Mouse (Mus musculus) forebrain, postnatal 0 days (tissue): ENCODE measurements around the gene Dnase2b. TPM values are rescaled to one million over a fixed set of nuclear protein-coding genes. Genes with fewer than 3 reads are reported as not detected.

Source experiments
- ATAC-seq: fragments of 200-750 bp; cut with Nextera tagmentation; 2 replicates; pipeline ENCODE4 v1.8.0; 2017; ENCODE audit warnings: mild to moderate bottlenecking, moderate library complexity
- DNase-seq: peaks from one replicate; pipeline ENCODE4 v3.0.0-alpha.2; 2015
- H3K27ac ChIP-seq: fragments of 300-500 bp; sonication (generic); 2 replicates; pipeline ENCODE4 v1.5.1; 2014; ENCODE audit warnings: low read depth, mild to moderate bottlenecking, antibody characterized with exemption, low read length, moderate library complexity, mixed read lengths
- H3K27me3 ChIP-seq: fragments of 300-500 bp; sonication (generic); 2 replicates; pipeline ENCODE4 v1.6.1; 2014; ENCODE audit warnings: mild to moderate bottlenecking, low read length, mixed read lengths; ENCODE audit not compliant: insufficient read depth
- H3K36me3 ChIP-seq: fragments of 300-500 bp; sonication (generic); 2 replicates; pipeline ENCODE4 v1.6.1; 2014; ENCODE audit warnings: mild to moderate bottlenecking, moderate library complexity; ENCODE audit not compliant: insufficient read depth
- H3K4me1 ChIP-seq: fragments of 300-500 bp; sonication (generic); 2 replicates; pipeline ENCODE4 v1.6.1; 2014; ENCODE audit warnings: antibody characterized with exemption; ENCODE audit not compliant: insufficient read depth
- H3K4me2 ChIP-seq: fragments of 300-500 bp; sonication (generic); 2 replicates; pipeline ENCODE4 v1.6.1; 2014; ENCODE audit warnings: low read depth, mild to moderate bottlenecking, moderate library complexity
- H3K4me3 ChIP-seq: fragments of 300-500 bp; sonication (generic); 2 replicates; pipeline ENCODE4 v1.5.1; 2014; ENCODE audit warnings: low read depth, low read length, mixed read lengths
- H3K9ac ChIP-seq: fragments of 300-500 bp; sonication (generic); 2 replicates; pipeline ENCODE4 v1.6.1; 2014; ENCODE audit warnings: mild to moderate bottlenecking
- H3K9me3 ChIP-seq: fragments of 300-500 bp; sonication (generic); 2 replicates; pipeline ENCODE4 v1.6.1; 2016; ENCODE audit warnings: low read length
- CTCF ChIP-seq: sonication (generic); IDR thresholded peaks from 2 replicates; pipeline ENCODE4 v1.5.1; 2016; ENCODE audit warnings: antibody characterized with exemption, control low read depth, low read depth
- WGBS: fragments of 180-500 bp; shearing (Covaris S2); extraction: QIAGEN DNeasy Blood & Tissue Kit; methylation state at CpG from one replicate; pipeline ENCODE4 v1.1.7; 2014; 5-methylcytosine and 5-hydroxymethylcytosine counted together
- polyA plus RNA-seq: library from polyadenylated mRNA; unstranded; fragments of >200 nt; fragmentation: Nextera tagmentation; extraction: Ambion mirVana; gene quantifications from 2 replicates; pipeline ENCODE4 v1.2.1, GENCODE M21; 2015
- total RNA-seq: library from RNA; depleted of rRNA; stranded (reverse); fragments of >200 nt; gene quantifications from 2 replicates; pipeline ENCODE4 v1.2.3, GENCODE M21; 2014

Dnase2b gene
- total and polyA plus RNA-seq, 2 experiments from 2014 or later: not detected

- no peak for TF ChIP-seq CTCF
- no peaks in the 10 kb centered on the region for H3K9me3 ChIP-seq
- H3K4me1 ChIP-seq: no peaks in the 10 kb centered on the region
- no peak overlapping the region for H3K27ac ChIP-seq
- no peak for DNase-seq
- H3K27me3 ChIP-seq: no peaks in the 10 kb centered on the region
- no peak overlapping the region for H3K4me2 ChIP-seq
- H3K36me3 ChIP-seq: no peaks in the 10 kb centered on the region
- H3K4me3 ChIP-seq: no peak overlapping the region
- no peak for ATAC-seq
- no peak overlapping the region for H3K9ac ChIP-seq
- WGBS: 86% methylated on average over 7 of the region's 7 CpGs
Observed at GRCm38 (mm10) chr3:146591159-146591558, 24.2 kb downstream of the Dnase2b start.

- H3K9ac ChIP-seq: no peak overlapping the region
- no peak for TF ChIP-seq CTCF
- no peaks in the 10 kb centered on the region for H3K36me3 ChIP-seq
- no peak overlapping the region for H3K27ac ChIP-seq
- H3K4me3 ChIP-seq: no peak overlapping the region
- no peaks in the 10 kb centered on the region for H3K4me1 ChIP-seq
- no peaks in the 10 kb centered on the region for H3K9me3 ChIP-seq
- DNase-seq (no peak), ATAC-seq (no peak)
- no peaks in the 10 kb centered on the region for H3K27me3 ChIP-seq
- H3K4me2 ChIP-seq: no peak overlapping the region
- 88% methylated on average over 6 of the region's 6 CpGs for WGBS
Observed at GRCm38 (mm10) chr3:146589523-146589922, 25.9 kb downstream of the Dnase2b start.

- no peak for DNase-seq
- no peak overlapping the region for H3K4me3 ChIP-seq
- H3K4me2 ChIP-seq: no peak overlapping the region
- H3K27ac ChIP-seq: no peak overlapping the region
- no peak for ATAC-seq
- no peaks in the 10 kb centered on the region for H3K36me3 ChIP-seq
- 92% methylated on average over 14 of the region's 14 CpGs for WGBS
- H3K4me1 ChIP-seq: no peaks in the 10 kb centered on the region
- H3K27me3 ChIP-seq: no peaks in the 10 kb centered on the region
- no peaks in the 10 kb centered on the region for H3K9me3 ChIP-seq
- no peak overlapping the region for H3K9ac ChIP-seq
- TF ChIP-seq CTCF: no peak
Observed at GRCm38 (mm10) chr3:146586616-146587015, 28.8 kb downstream of the Dnase2b start.

GRCm38 (mm10) chr3:146583908-146584307, 31.5 kb downstream of the Dnase2b start:
- H3K4me3 ChIP-seq: no peak overlapping the region
- WGBS: 47% methylated on average over 5 of the region's 5 CpGs

GRCm38 (mm10) chr3:146583478-146583877, 31.9 kb downstream of the Dnase2b start:
- no peak overlapping the region for H3K9ac ChIP-seq
- H3K36me3 ChIP-seq: no peaks in the 10 kb centered on the region
- no peaks in the 10 kb centered on the region for H3K27me3 ChIP-seq
- H3K4me1 ChIP-seq: no peaks in the 10 kb centered on the region
- no peaks in the 10 kb centered on the region for H3K9me3 ChIP-seq
- no peak for ATAC-seq
- no peak overlapping the region for H3K4me3 ChIP-seq
- no peak for TF ChIP-seq CTCF
- H3K4me2 ChIP-seq: no peak overlapping the region
- WGBS: 84% methylated on average over 4 of the region's 4 CpGs
- peak overlapping the region; percentile 29; the same call in 1 of the 2 replicates for H3K27ac ChIP-seq
- no peak for DNase-seq

More at GRCm38 (mm10) chr3:146583908-146584307, 31.5 kb downstream of the Dnase2b start:
- Histone ChIP-seq H3K36me3 (no peaks in the 10 kb centered on the region), H3K4me2 (no peak overlapping the region), H3K4me1 (no peaks in the 10 kb centered on the region), H3K9ac (no peak overlapping the region), H3K27me3 (no peaks in the 10 kb centered on the region), H3K27ac (peak overlapping the region; percentile 29; the same call in 1 of the 2 replicates), H3K9me3 (no peaks in the 10 kb centered on the region)
- DNase-seq (no peak), ATAC-seq (peak; percentile 36; the same call in 1 of the 2 replicates)
- no peak for TF ChIP-seq CTCF

GRCm38 (mm10) chr3:146580039-146580729, 35.2 kb downstream of the Dnase2b start:
- H3K27ac ChIP-seq: no peak overlapping the region
- H3K4me1 ChIP-seq: no peaks in the 10 kb centered on the region
- no peak overlapping the region for H3K4me3 ChIP-seq
- H3K36me3 ChIP-seq: no peaks in the 10 kb centered on the region
- H3K4me2 ChIP-seq: no peak overlapping the region
- DNase-seq (no peak), ATAC-seq (no peak)
- no peak for TF ChIP-seq CTCF
- H3K27me3 ChIP-seq: no peaks in the 10 kb centered on the region
- H3K9me3 ChIP-seq: no peaks in the 10 kb centered on the region
- H3K9ac ChIP-seq: no peak overlapping the region
- WGBS: 92% methylated on average over 3 of the region's 3 CpGs

- no peak for DNase-seq
- TF ChIP-seq CTCF: no peak
- no peak for ATAC-seq
Observed at GRCm38 (mm10) chr3:146577591-146577990, 37.8 kb downstream of the Dnase2b start.

More at GRCm38 (mm10) chr3:146577591-146577990, 37.8 kb downstream of the Dnase2b start:
- WGBS: 60% methylated on average over 2 of the region's 2 CpGs
- no peak overlapping the region for H3K4me3 ChIP-seq
- no peaks in the 10 kb centered on the region for H3K27me3 ChIP-seq
- H3K4me1 ChIP-seq: no peaks in the 10 kb centered on the region
- H3K9me3 ChIP-seq: no peaks in the 10 kb centered on the region
- H3K36me3 ChIP-seq: no peaks in the 10 kb centered on the region
- H3K27ac ChIP-seq: no peak overlapping the region
- no peak overlapping the region for H3K4me2 ChIP-seq
- no peak overlapping the region for H3K9ac ChIP-seq
